Mouse (Mus musculus): ENCODE measurements around the gene Trim3.
A peak's percentile ranks its signal among the peaks of the same experiment; 100 is the strongest.

Gene Trim3

DNA sequence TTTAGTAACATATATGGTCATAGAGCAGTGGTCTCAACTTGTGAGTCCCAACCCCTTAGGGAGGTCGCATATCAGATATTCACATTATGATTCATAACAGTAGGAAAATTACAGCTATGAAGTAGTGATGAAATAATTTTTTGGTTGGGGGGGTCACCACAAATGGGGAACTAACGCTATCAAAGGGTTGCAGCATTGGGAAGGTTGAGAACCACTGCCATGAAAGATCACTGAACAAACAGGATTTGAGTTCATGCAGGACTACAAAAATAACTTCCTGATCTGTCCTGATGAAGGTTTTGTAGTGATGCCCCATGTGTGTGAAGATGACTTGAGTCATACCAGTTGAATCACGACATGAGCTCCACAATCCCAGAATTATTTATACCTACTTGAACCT, 24.9 kb downstream of the Trim3 start:
- DNase-seq (ENCODE audit: low spot score), result no peak

DNA sequence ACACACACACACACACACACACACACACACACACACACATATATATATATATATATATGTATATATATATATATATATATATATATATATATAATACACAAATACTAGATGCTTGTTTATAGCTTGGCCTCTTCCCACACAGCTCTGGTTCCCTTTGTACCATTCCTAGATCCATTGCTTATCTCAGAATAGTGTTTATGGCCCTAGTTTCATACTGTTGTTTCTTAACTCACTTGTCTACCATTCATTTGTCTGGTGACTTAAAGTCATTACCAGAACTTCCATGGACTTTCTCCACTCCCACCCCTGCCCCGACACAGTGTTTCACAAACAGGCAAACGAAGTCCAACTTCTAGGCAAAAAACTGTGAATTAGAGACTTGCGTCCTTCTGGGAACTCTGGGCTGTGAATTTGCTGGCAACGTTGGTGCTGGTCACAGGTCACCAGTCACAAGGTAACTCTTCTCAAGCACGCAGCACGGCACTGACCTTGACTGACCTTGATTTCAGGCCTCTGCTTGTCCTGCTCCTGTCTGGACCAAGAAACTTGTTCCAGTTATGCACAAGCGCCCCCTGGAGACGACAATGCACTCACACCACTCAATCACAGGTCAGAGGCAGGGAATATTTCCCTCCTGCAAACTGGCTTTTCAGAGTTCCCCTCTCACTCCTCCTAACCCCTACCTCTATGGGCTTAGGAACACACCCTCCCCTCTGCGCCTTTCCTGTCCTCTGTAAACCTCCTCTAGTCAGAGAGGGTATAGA, 30.3 kb downstream of the Trim3 start:
- DNase-seq (ENCODE audit: low spot score), result peak; percentile 77

DNA sequence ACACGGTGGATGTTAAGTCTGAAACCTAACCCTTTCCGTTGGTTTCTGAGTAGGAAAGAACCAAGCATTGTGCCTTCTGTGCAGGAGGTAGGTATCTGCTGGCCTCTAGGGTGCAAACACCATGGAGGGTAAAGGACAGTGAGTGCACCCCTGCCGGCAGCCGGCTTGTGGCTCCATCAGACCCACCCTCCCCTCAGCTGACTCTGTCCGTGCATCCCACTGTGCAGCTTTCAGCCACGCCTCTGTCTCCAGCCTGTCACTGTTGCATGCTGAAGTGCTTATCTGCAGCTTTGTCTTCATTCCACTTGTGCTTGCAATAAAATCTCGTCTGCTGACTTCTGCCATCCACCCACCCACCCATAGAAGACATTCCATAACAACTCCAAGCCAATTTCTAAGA, 43.3 kb downstream of the Trim3 start:
- no peak for DNase-seq (ENCODE audit: low spot score)

DNA sequence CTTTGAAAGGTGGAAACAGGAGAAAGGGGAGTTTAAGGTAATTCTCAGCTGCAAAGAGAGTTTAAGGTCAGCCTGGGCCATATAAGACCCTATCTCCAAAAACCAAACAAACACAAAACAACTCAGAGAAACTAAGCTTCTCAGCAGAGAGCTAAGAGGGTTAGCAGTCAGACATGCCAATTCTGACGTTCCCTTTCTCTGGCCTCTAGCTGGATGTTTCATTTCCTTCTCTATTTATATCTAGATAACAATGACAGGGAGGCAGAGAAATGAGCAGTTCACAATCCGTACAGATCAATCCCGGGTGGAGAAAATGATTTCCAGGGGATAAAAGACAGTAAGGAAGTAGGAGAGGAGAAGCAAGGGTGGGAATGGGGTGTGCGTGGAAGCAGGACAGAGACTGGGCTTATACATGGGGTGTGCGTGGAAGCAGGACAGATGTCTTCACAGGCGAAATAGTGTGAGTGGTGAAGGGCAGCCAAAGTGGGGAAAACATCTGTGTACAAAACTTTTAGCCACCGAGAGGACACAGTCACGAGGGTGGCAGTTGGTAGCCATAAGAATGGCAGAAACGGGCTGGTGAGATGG, 45.0 kb downstream of the Trim3 start:
- DNase-seq (ENCODE audit: low spot score), result no peak

DNA sequence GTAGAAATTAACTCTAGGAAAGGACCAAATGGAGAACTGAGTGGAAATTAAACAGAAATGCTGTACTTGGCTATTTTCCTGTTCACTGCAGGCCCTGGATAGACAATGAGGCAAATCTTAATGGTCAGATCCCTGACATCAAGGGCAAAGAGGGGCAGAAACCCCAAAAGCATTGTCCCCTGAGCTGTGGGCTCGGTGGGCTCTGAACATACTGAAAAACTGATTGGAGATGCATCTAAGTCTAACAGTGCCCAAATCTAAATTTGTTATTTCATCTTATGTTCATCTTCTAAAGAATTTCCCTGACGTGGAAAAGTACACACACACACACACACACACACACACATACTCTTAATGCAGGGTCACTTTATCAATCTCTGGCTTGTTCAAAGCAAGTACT, 51.4 kb downstream of the Trim3 start:
- no peak for DNase-seq (ENCODE audit: low spot score)

DNA sequence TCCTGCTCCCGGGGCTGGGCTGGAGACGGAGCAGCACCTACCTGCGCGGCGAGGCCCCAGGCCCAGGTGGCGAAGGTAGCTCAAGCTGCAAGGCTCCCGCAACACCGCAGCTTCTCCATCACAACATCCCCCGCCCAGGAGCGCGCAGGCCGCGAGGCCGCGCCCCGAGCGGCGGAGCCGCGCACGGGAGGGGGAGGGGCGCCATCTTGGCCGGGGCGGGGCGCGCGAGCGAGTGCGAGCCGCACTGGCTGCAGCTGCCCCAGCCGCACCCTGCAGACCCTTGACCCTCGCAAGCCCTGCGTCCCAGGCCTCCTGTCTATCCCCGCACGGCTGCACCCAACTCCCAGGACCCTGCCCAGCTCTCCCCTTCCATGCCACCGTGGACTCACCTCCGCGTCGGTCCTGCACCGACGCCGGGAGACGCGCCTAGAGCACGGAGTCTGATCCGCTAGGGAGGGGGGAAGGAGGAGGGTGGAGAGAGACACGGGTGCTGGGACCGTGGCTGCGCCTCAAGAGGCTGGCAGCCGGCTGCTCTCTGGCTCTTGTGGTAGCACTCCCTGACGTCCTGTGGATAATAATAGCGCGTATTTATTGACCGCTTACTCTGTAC, 52.2 kb downstream of the Trim3 start, which contains the start of gene Apbb1:
Gene Apbb1, minus strand, starts transcription at position 560 of the 610 bp plus-strand sequence.
- peak; percentile 79 for DNase-seq (ENCODE audit: low spot score)

DNA sequence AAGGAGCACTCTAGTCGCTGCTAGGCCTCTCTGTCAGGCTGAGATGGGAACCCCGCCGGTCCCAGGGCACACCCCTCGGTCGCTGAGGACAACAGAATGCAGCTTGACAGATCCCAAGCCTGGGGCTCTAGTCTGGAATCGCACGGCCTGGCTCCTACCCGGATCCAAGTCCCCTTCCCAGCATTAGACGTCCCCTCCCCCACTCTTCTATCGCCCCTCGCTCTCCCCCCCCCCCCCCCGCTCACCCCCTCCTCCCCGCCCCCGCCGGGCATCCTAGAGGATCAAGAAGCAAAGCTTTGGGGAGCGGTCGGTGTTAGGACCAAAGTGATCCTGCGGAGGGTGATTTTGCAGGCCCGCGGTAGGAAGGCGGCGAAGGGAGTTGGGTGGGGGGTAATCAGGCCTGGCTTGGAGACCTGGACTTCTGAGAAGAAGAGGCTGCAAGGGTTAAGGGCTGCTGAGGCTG, 52.7 kb downstream of the Trim3 start:
- DNase-seq (ENCODE audit: low spot score), result peak; percentile 39

DNA sequence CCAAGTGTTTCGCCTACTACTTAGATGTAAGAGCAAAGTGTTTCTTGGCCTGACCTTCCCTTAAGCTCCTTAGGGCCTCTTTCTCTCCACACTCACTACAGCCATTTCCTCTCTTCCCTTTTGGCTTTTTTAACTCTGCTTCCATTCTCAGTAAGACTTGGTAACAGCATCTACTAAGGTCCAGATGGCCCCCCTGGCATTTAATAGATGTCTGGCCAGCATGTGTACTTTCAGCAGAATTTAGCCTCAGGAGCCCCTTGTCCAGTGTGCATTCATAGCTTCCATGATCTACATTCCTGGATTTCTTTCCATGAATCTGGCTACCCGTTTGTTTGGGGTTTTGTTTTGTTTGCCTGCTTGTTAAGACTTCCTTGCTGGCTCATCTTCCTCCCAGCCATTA, 54.9 kb downstream of the Trim3 start:
- DNase-seq (ENCODE audit: low spot score), result no peak

DNA sequence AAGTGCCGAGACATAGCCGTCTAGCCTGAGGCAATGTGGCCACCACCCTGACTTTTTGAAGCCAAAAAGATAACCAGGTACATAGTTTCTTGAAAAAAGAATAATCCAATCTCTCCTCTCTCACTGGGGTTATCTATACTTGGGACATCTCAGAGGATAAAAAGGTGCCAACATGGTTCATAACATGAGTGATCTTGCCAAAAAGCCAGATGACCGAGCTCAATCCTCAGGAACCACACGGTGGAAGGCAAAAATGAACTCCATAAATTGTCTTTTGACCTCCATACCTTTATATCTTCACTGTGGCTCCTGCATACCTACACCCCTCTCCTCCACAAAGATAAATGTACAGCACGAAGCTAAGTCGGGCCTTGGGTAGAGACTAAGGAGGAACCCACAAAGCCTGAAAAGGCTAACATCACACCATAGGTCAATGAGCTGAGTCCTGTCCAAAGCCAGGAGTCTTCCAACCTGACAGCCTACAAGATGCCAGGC, 55.9 kb downstream of the Trim3 start:
- no peak for DNase-seq (ENCODE audit: low spot score)

DNA sequence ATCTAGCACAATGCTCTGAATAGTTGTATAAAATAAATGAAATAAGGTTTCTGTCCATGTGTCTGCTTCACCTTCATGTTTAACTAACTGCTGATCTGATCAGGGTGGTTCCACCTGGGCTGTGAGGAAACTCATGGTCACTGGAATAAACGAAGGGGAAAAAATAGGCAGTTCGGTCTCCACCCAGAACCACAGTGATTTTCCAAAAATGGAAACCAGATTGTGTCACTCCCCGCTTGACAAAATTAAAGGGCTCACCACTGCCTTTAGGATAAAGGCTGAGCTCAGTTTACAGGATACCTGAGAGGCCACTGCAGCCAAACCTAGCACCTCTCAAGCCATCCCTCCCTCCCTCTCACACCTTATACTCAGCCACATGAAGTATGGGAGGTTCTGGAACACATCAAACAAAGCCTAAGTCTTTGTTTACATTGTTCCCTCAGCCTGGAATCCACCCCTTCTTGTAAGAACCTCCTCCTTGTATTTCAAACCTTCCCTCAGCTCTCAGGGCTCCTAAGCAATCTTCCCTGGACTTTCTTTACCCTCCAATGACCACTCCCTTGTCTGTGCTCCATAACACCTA, 57.1 kb downstream of the Trim3 start:
- DNase-seq (ENCODE audit: low spot score), result no peak

DNA sequence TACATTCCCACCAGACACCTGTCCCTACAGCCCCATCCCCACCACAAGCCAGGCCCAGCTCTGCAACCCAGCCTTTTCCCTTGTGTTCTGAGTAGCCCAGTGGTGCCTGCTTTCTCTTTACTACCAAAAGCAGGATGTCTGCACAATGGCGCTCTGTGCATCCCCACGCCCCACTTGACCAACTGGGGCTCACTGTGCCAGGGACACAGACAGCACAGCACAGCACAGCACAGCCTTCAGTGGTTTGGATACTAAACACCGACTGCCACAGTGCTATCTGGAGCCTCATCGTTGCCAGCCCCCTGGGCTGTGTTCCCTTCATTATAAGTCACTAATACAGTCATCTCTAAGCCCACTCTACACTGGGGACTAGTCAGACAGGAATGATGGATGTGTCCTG, 58.8 kb downstream of the Trim3 start:
- no peak for DNase-seq (ENCODE audit: low spot score)

DNA sequence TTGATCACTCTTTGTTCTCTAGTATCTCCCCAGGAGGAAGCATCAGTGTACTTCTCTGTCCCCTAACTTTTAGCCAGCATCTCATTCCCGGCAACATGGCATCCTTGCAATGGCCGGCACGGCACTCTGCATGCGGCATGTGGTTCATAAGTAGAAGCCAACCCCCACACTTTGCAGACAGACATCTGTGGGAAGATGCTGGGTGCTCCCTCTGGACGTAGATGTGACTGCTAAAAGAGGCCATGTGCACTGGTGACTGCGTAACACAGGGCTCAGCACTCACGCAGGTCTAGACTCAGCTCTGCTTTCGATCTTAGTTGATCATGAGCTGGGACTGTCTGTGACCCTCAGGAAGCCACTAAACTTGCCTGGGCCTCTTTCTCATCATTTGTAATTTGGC, 60.4 kb downstream of the Trim3 start:
- DNase-seq (ENCODE audit: low spot score), result no peak

DNA sequence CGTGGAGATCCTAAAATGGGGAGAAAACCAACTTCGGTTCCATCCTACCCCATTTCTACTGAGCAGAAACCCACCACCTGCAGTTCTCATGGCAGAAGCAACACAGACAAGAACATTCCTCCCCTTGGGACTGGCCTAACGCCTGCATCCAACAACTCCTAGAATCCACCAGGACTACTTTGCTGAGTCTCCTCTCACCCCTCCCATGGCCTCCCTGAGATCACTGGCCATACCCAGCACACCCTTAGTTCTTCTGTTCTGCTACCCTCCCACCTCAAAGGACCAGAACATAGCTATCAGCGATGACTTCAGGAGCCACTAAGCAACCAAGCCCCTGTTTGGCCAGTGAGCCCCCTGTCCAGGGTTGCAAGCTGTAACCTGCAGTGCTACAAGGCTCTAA, 62.6 kb downstream of the Trim3 start:
- no peak for DNase-seq (ENCODE audit: low spot score)

DNA sequence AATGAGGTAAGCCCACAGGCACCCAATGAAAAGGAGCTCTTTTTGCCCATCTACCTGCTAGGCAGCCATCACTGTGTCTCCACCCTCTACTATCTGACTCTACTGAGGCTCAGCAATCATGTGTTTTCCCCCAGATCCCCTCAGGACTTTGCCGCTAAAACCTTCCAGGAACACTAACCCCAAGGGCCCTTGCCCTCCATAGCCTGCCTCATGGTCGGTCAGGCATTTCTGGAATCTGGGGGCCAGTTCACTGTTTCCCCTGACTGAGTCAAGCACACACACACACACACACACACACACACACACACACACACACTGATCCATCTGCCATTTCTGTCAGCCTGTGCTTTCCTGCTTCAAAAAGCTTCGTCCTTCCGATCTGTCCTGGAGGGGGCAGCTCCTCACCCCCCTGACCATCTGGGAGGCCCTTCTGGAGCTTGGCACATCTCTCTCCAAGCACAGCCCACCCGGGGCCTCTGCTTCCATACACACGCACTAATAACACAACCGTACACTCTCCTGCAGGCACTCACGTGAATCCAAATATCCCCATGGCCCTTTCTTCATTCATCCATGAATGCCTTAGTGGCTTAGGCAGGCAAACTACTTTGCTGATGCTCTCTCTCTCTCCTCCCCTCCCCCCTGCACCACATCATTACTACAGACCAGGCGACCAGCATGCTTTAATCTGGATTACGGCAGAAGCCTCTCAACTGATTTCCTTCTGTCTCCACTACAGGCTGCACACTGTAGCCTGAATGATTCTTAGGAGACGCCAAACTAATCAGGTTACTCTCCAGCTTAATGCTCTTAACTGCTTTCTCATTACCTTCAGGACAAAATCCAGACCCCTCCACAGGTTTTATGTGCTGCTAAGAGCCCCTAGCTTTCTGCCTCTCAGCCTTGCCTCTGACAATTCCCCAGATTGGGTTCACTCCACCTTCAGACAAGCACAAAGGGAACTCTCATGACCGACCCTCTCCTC, 63.6 kb downstream of the Trim3 start:
- DNase-seq (ENCODE audit: low spot score), result no peak

DNA sequence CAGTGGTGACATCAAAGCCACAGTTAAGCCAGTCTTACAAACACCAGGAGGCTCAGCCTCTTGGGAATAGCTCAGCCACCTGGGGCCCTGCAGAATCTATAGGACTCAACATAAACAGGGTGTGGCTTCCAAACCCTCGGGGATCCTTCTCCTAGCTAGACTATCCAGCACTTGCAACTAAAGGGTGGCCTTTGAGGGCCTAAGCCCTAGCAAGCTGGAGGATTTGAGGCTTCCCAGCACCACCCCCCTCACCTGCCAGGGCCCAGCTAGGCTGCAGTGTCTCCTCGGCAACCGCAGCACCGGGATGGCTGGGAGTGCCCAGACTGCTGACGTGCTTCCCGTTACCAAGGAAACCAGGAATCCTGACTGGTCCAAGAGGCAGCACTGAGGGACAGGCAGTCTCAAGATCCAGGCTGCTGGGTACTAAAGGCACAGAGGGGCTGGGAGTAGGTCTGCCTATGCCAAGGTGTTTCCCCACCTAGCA, 64.3 kb downstream of the Trim3 start:
- peak; percentile 81 for DNase-seq (ENCODE audit: low spot score)

DNA sequence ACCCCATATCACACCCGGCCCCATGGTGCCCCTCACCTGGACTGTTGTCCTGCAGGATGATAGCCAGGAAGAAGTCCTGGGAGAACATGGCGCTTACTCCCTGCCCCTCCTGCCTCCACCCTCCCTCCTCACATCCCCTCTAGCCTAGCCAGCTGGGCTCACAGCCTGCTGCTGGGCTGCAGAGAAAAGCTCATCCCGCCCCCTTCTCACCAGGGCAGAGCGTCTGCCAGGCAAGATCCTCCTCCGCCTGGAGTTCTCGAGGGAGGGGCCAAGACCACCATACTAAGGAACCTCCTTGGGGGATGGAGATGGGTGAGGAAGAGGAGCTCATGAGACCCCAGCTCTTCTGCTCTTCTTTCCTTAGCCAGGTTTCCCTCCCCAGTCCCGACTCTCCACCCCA, 64.8 kb downstream of the Trim3 start:
- DNase-seq (ENCODE audit: low spot score), result peak; percentile 70

DNA sequence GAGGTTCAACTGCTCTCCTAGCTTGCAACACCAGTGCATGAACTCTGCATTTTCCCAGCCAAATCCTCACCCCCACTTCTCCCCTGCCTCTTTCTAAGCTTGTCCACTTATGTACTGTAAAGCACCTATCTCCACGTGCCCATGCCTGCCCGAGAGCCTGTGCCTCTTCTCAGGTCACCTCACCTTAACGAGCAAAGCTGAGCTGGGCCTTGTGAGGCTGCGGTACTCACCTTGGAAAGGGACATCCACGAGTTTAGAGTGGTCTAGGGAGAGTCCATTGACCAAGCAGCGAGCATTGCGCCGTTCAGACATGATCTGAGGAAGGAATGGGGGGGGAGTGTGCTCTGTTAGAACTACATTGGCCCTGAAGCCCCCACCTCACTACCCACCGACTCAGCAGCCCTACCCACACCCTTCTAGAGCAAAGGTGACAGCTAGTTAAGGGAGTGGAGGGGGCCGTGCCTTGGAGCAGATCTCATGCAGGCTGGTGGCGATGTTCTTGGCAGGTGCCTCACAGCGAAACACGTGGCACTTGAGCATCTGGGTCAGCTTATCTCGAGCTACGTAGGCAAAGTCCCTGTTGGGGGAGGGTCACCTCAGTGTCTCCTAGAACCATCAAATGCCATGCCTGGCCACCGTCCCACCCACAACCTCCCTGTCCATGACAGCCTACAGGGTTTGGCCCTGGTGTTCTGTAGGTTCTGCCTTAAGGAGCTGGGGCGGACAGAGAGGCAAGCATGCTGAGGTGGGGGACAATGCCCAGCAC, 68.1 kb downstream of the Trim3 start:
- DNase-seq (ENCODE audit: low spot score), result no peak

DNA sequence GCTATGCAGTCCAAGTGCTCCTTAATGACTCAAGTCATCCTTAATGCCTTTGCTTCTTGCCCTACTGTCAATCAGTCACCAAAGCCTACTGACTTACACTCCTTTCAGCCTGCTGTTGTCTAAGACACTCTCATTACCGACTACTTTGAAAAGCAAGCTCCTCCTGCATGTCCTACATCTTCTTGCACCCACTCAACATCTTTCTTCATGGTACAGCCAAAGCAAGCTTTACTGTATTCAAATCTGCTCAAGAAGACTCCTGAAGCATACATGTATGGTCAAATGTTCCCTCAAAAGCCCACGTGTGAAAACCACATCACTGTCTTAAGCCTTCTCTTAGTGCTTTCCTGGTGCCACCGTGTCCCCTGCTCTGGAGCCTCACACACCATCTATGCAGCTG, 70.0 kb downstream of the Trim3 start:
- DNase-seq (ENCODE audit: low spot score), result no peak

DNA sequence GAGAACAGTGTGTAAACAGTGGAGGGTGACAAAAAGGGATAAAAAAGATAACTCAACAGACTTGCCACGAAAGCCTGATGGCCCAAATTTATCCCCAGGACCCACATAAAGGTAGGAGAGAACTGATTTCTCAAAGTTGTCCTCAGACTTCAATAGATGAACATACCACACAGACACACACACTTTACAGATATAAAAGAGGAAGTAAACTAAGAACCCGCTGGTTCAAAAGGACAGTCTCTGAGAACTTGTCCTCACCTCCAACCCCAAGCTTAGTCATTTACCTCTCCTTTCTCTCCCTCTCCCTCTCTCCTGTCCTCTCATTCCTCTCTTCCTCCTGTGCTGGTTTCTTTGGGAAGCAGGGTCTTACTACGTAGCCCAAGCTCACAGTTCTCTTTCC, 71.1 kb downstream of the Trim3 start:
- DNase-seq (ENCODE audit: low spot score), result no peak

DNA sequence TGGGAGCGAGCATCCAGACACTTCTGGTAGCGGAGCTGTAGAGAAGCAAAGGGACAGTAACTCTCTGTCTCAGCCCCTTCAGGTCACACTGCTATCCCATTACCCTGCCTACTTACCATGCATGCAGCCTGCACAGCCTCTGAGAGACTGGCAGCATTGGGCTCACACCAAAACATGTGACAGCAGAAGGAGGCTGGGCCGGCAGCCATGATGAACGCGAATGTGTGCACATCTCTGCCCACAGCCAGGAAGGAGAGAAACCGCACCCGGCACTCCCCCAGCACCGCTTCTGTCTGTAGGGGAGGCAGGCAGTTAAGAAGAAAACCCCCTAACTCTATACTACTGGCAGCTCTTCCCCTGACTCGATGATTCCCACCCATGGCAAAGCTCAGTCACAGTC, 74.4 kb downstream of the Trim3 start:
- peak; percentile 71 for DNase-seq (ENCODE audit: low spot score)

DNA sequence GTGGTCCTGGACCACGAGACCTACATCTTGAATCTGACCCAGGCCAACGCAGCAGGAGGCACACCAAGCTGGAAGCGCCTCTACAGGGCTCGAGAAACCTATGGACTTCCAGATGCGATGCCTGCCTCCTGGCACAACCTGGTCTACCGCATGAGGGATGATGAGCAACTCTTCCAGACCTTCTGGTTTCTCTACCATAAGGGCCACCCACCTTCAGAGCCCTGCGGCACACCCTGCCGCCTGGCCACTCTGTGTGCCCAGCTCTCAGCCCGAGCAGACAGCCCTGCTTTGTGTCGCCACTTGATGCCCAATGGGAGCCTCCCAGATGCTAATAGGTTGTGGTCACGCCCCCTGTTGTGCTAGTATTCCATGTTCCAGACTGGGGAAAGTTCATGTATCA, 75.7 kb downstream of the Trim3 start:
- DNase-seq (ENCODE audit: low spot score), result no peak

Data from layer of hippocampus, adult 11-12 months (tissue).